Mouse (Mus musculus) embryonic fibroblast, embryonic 13.5 days (primary cell): ENCODE measurements around the gene Wbp2. TPM values are rescaled to one million over a fixed set of nuclear protein-coding genes. Genes with fewer than 3 reads are reported as not detected.

Source experiments
- H3K27ac ChIP-seq: 2 replicates; pipeline ENCODE4 v1.5.1; 2012; ENCODE audit warnings: low read length, control low read depth, inconsistent platforms; ENCODE audit not compliant: insufficient read depth
- H3K4me1 ChIP-seq: 2 replicates; pipeline ENCODE4 v1.6.1; 2011; ENCODE audit warnings: low read length; ENCODE audit not compliant: control insufficient read depth, insufficient read depth
- H3K4me3 ChIP-seq: 2 replicates; pipeline ENCODE4 v1.5.1; 2011; ENCODE audit warnings: mild to moderate bottlenecking, control low read depth, low read length; ENCODE audit not compliant: insufficient read depth
- CTCF ChIP-seq: IDR thresholded peaks from 2 replicates; pipeline ENCODE4 v1.5.1; 2011; ENCODE audit warnings: mild to moderate bottlenecking, control low read depth, low read length, moderate library complexity, borderline replicate concordance; ENCODE audit not compliant: insufficient read depth
- POLR2A ChIP-seq: IDR thresholded peaks from 2 replicates; pipeline ENCODE4 v1.6.1; 2011; ENCODE audit warnings: low read depth, mild to moderate bottlenecking, control low read depth, low read length, moderate library complexity
- polyA plus RNA-seq: library from polyadenylated mRNA; stranded (reverse); fragments of >200 nt; gene quantifications from 2 replicates; pipeline ENCODE4 v1.2.4, GENCODE M21; 2011; ENCODE audit warnings: low read depth; ENCODE audit not compliant: missing spikeins, insufficient read length

Gene Wbp2
- 55.1 and 63.8 TPM in 2 replicates for polyA plus RNA-seq

DNA sequence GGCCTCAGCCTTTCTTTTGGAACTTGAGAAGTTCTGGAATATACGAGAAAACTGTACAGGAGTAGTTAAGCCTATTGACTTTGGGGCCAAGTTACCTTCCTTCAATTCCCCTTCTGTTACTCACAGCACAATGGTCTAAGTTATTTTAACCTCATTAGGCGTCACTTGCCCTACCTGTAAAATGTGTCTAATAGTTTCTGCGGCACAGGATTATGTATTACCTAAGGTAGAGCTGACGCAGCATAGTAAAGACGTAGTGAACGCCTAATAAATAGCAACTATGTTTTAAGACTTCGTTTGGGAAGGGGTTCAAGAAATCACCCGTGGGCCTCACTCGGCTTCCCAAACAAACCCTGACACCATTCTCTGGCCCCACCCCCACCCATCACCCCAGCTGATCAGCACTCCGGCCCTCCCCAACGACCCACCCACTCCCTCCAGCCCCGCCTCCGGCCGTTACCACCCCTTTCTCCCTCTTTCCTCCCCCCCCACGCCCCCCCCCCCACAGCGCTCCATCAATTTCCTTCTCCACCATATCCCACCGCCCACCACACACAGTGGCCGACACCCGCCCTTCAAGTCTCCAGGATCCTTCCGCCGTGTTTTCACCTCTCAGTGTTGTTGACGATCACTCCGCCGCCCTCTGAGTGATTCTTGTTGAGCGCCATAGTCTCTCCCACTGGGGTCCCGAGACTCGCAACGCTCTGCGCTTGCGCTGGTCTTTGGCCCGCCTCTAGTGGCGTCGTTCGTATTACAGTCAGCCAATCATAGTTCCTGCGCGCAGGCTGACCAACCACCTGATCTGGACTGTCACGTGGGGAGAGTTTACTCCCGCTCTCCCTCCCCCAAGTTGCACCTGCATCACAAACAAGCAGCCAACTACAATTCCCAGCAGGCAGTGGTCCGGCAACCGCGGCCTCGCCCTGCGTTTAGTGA is at the start of gene Wbp2:
Wbp2 (minus strand) TSS at position 738 of the 936 bp plus-strand sequence.
- Histone ChIP-seq H3K4me1 (peaks cover 2% of the 10 kb centered on the region; the same call in 1 of the 2 replicates), H3K4me3 (peak within 1 kb of the TSS; percentile 50), H3K27ac (peak within 1 kb of the TSS; percentile 27)
- TF ChIP-seq CTCF = no peak
- peak; percentile 64 for TF ChIP-seq POLR2A

- TF ChIP-seq CTCF = no peak
- TF ChIP-seq POLR2A = no peak
- Histone ChIP-seq H3K27ac (no peak overlapping the region), H3K4me1 (peaks cover 3% of the 10 kb centered on the region), H3K4me3 (no peak overlapping the region)
Observed at GRCm38 (mm10) chr11:116134171-116134570, 47.4 kb upstream of the Wbp2 start.

DNA sequence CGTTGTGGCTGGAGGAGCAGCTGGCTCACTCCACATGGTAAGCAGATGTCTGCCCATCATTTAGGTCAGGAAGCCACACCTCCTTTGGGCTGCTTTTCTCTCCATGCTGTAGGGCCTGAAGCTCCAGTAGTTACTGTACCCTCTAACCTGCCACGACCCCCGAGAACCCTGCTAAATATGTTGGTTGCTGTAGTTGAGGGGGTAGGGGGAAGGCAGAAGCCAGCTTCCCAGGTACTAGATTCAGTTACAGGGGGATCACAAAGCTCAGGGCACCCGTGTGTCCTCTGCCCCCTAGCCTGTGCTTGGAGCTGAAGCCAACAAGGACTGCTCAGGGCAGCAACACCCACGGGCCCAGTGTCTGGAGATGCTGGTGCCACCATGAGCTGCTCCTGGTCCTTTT is 46.7 kb upstream of the Wbp2 start:
- peaks cover 3% of the 10 kb centered on the region; the same call in 1 of the 2 replicates for H3K4me1 ChIP-seq
- no peak overlapping the region for H3K4me3 ChIP-seq
- TF ChIP-seq CTCF (no peak), POLR2A (no peak)
- H3K27ac ChIP-seq = no peak overlapping the region

GRCm38 (mm10) chr11:116132366-116133333 is 45.9 kb upstream of the Wbp2 start:
- no peak overlapping the region for H3K27ac ChIP-seq
- TF ChIP-seq POLR2A (no peak), CTCF (peak; percentile 35; the same call in 1 of the 2 replicates)
- no peak overlapping the region for H3K4me3 ChIP-seq
- peaks cover 3% of the 10 kb centered on the region; the same call in 1 of the 2 replicates for H3K4me1 ChIP-seq

DNA sequence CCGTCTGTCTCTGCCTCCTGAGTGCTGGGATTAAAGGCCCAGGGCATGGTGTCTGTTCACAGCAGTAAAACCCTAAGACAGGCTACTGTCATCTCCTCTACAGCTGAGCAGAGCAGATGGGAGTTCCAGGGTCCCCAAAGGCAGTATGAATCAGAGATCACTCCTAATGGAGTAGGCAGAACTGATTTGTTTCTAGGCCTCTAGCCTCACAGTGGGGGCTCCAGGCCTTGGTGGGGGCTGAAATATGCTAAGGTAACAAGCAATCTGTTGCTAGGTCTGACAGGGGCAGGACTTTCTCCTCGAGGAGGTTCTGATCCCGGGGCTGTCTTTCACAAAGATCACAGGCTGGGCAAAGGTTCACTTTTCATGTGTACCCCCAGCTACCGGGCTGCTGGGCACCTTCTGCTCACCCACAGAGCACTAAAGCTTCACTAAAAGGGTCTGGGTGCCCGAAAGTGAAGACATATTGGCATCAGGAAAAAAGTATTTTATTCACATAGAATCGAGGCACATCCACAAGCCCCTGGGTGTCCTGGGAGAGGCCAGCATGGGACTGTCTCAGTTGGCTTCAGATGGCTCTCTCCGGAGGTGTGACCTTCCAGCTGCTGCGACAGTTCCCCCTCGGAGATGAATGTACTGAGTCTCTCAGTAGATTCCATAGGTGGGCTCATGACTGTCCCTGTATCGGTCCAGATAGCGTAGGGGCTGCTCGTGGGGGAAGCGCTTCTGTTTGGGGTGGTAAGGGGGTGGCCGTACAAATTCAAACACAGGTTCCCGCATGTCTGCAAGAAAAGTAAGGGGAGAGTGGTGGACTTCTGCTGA is 44.8 kb upstream of the Wbp2 start:
- TF ChIP-seq POLR2A (no peak), CTCF (no peak)
- Histone ChIP-seq H3K27ac (peak overlapping the region; percentile 42; the same call in 1 of the 2 replicates), H3K4me1 (peaks cover 3% of the 10 kb centered on the region; the same call in 1 of the 2 replicates), H3K4me3 (no peak overlapping the region; the same call in 1 of the 2 replicates)

DNA sequence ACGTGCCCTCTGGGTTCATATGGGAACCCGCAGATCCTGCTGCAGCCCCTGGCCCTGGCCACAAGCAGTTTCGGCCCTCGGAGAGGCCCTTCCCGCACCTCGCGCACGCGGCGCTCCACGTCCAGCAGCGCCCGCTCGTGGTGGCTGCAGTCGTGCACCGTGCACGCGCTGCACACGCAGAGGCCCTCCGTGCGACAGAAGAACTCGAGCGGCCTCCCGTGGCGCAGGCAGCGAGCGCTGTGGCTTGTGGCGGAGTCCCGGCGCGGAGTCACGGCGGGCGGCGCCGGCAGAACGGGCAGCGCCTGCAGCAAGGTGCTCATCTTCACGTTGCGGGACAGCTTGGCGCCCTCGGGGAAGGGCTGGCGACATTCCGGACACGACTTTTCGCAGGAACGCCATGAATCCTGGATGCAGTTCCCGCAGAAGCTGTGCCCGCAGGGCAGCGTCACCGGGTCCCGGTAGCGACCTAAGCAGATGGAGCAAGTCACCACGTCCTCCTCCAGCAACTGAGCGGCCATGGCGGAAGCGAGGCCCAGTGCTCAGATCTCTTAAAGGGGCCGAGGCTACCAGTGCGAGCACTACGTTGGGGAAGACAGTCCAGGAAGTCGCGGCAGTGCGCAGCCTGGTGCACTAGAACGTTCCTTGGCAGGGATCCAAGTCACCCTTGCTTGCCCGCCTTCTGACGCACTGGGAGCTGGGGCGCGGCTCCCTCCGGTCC is 43.9 kb upstream of the Wbp2 start, which contains the start of gene Trim65:
Trim65 (minus strand) TSS at position 641 of the 718 bp plus-strand sequence.
- peaks cover 3% of the 10 kb centered on the region; the same call in 1 of the 2 replicates for H3K4me1 ChIP-seq
- TF ChIP-seq POLR2A (peak; percentile 71), CTCF (peak; percentile 97)
- H3K27ac ChIP-seq = peak within 1 kb of the TSS; percentile 42
- peak within 1 kb of the TSS; percentile 44 for H3K4me3 ChIP-seq

- peaks cover 3% of the 10 kb centered on the region; the same call in 1 of the 2 replicates for H3K4me1 ChIP-seq
- no peak overlapping the region for H3K27ac ChIP-seq
- TF ChIP-seq CTCF = no peak
- no peak for TF ChIP-seq POLR2A
- H3K4me3 ChIP-seq = peak overlapping the region; percentile 44; the same call in 1 of the 2 replicates
Observed at GRCm38 (mm10) chr11:116129993-116130487, 43.2 kb upstream of the Wbp2 start.
